Mouse (Mus musculus) small intestine, adult 2 months (tissue): ENCODE data around the gene Grip2.

Experiments
- CTCF ChIP-seq: fragments of 200-500 bp; IDR thresholded peaks from 2 replicates; pipeline ENCODE4 v1.5.1; 2012; ENCODE audit warnings: low read depth, mild to moderate bottlenecking, control low read depth, inconsistent platforms, low read length, moderate library complexity, mixed read lengths; ENCODE audit not compliant: insufficient replicate concordance, insufficient read length; ENCODE audit errors: extremely low read depth
- POLR2A ChIP-seq: fragments of 200-500 bp; IDR thresholded peaks from 2 replicates; pipeline ENCODE4 v1.6.1; 2012; ENCODE audit warnings: low read depth, mild to moderate bottlenecking, control low read depth, inconsistent platforms, low read length, moderate library complexity

DNA sequence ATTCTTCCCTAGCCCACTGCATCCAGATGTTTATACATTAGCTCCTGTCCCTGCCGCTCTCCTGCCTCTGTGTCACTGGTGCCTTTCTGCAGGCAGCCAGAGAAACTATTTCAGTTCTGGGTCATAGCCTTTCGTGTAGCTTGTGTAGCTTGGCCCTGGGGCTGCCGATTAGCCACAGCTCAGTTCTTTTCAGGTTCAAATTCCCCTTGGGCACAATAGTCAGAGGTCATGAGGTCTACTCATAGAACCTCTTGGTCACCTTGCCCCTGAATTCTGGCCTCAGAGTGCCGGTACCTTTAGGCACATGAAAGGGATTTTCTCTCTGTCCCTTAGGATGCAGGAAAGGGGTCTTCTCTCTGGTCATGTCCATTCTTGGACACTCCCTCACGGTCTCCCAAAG, 80.3 kb downstream of the Grip2 start:
- TF ChIP-seq POLR2A (no peak), CTCF (no peak)
